Mouse (Mus musculus) spleen, adult 18-20 months (tissue): ENCODE data around the gene Zmiz1.

Experiments used
- DNase-seq, 2 experiments: peaks; one replicate each; pipeline ENCODE4 v3.0.0; 2022; ENCODE audit warnings: mixed read lengths in 2 of 2

Gene Zmiz1

GRCm38 (mm10) chr14:25493301-25494241 is 34.6 kb downstream of the Zmiz1 start:
- peak; percentile 62 to 65 for DNase-seq

GRCm38 (mm10) chr14:25494778-25495177 is 35.8 kb downstream of the Zmiz1 start:
- DNase-seq, result no peak

DNA sequence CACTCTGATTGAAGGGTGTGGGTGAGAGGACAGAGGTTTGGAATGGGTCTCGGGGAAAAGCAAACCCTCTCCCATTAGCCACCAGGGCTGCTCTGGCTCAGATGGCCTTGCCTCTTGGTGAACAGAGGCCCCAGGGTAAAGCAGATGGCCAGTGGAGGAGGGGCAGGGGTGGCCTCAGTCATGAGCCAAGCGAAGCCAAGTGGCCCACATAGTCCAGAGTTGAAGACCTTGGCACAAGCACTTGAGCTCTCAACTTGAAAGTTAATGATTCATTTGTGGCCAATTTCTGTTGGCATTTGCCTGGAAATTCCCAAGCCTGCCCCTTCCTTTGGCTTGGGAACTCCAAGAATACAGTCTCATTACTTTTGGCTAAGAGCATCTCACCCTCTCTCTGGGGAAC is 37.1 kb downstream of the Zmiz1 start:
- DNase-seq, result no peak

DNA sequence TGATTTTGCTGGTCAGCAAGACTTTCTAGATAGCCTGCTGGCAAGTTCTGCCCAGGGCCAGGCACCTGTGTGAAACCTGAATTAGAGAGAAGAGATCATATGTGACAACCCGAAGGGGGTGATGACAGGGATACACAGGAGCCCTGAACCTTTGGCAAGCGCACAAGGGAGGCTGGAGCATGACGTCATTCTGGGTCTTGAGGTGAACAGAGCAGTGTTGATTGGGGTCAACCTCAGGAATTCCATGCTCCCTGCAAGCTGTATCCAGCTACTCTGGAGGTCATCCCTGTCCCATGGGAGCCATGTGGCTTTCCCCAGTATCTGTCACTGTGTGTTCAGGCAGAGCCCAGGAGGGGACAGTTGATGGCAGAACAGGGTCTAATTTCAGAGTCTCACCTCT is 38.0 kb downstream of the Zmiz1 start:
- no peak for DNase-seq

DNA sequence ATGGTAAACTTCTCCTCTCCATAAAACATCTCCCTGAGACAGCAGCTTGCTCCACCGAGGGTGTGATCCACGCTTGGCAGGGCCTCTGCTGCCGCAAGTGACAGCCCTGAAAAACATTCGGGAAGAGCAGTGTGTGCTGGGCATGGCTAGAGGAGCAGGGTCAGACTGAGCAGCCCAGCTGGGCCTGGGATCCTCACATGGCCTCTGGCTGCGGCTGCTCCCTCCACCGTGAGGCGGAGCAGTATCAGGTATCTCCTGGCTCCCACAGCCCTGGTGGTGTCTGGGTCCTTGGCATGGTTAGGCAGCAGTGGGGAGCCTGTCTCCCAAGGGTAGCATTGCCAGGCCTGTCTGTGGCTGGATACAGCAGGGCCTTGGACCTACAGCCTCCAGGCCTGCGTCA is 38.6 kb downstream of the Zmiz1 start:
- DNase-seq, result no peak

DNA sequence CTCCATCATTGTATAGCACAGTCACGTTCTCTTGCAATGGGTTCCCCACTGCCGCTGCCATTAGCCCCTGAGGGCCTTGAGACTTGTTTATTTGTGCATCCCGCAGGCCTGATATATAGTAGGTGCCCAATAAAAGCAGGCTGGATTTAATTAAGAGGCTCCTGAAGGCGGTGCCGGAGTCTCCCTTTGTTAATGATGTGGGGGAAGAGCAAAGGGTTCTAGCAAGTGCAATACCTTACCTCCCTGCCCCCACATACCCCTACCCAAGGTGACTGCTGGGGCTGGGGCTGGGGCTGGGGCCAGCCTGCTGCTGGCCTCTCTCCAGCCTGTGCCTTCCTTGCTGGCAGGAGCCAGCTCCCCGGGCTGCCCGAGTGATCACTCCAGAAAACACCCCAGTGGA is 39.4 kb downstream of the Zmiz1 start:
- DNase-seq, result no peak

- DNase-seq, result peak; percentile 49 to 56
Observed at GRCm38 (mm10) chr14:25499526-25499925, 40.5 kb downstream of the Zmiz1 start.

GRCm38 (mm10) chr14:25500511-25501120 is 41.6 kb downstream of the Zmiz1 start:
- DNase-seq, result no peak

DNA sequence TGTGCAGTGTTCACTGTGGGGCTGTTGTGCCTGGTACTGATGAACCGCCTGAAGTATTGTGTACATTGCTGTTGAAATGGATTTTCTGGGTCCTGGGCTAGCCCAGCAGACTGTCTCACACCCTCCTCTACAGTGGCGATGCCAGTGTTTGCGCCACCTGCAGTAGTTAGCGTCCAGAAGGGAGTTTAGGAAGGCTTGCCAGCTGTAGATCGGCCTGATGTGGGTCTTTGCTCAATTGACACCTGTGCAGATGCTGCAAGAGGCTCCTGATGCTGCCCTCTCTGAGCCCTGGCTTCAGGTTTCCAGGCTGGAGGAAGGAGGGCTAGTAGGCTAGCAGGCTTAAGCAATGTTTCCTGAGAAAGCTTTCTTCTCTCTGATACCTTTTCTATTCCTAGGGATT is 42.5 kb downstream of the Zmiz1 start:
- no peak for DNase-seq

DNA sequence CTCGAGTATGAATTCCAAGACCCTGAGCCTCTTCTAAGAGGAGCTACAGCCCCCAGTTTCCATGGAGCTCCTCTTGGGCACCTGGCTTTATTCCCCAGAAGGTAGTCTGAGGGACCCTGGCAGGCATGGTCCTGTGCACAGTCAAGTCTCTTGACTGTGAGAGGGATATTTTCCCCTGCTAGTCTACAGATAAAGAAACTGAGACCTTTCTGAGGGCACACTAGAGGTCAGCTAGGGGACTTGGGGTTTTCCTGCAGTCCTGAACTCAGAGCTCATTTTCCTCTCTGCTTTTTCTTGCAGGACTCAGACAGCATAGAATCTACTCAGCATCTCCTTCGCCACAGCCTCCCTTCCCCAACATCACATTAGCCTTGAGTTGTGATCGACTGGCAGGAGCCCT is 43.4 kb downstream of the Zmiz1 start:
- no peak for DNase-seq

DNA sequence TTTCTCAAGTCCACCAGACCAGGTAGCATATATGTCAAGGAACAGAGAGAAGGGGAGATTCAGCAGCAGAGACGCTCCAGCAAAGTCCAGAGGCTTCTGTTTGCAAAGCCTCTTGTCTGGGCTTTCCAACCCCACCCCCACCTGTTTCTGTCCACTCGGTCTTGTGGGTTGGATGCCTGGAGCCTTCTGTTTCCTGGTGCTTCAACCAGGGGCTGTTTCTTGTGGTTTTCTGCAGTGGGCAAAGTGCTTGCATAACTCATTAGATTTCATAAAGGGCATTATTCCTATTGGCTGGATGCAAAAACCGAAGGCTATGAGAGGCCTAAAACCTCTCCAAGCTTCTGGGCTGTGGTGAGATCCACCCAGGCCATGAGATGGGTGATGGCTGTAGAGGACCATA is 45.3 kb downstream of the Zmiz1 start:
- DNase-seq, result no peak

- no peak for DNase-seq
Observed at GRCm38 (mm10) chr14:25505201-25505671, 46.3 kb downstream of the Zmiz1 start.

DNA sequence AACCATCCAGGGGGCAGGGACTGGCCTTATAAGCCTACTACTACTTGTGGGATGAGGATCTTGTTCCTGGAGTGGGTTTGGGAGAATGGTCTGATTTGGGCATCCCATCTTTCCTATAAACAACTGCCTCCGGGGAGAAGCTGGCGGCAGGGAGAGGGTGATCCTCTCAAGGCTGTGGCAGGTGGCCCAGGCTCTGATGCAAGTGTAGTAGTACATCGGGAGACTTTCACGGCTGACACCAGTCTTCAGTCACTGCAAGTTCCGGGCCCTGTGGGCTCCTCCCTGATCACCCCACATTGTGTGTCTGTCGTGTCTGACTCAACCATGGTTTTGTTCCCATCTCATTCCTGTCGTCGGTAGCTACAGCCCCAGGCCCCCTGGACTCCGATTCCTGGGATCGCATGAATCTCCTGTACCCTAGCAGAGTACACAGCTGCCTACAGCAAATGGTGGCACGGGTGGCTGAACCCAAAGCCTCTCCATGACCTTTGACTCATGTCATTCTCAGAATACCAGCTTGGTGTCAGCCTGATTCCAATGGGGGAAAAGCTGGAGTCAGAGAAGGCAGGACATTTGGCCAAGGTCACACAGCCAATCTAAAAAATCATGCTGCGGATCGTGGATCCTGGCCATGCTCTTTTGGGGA is 49.2 kb downstream of the Zmiz1 start:
- no peak for DNase-seq

DNA sequence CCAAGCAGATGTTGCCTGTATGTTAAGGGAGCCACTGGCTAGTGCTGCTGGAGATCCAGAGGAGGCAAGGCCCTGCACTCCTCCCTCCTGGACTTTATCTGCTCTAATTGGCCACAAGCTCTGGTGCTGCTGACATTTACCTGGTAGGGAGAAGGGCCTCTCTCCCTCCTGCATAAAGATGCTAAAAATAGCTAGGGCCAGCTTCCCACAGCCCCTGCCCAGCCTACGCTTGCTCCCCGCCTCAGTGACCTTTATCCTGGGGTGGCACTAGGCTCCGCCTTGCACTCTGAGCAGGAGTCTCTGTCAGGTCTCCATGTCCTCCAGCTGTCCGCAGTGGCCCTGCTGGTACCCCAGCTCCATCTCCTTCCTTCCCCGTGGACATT is 49.8 kb downstream of the Zmiz1 start:
- no peak for DNase-seq

DNA sequence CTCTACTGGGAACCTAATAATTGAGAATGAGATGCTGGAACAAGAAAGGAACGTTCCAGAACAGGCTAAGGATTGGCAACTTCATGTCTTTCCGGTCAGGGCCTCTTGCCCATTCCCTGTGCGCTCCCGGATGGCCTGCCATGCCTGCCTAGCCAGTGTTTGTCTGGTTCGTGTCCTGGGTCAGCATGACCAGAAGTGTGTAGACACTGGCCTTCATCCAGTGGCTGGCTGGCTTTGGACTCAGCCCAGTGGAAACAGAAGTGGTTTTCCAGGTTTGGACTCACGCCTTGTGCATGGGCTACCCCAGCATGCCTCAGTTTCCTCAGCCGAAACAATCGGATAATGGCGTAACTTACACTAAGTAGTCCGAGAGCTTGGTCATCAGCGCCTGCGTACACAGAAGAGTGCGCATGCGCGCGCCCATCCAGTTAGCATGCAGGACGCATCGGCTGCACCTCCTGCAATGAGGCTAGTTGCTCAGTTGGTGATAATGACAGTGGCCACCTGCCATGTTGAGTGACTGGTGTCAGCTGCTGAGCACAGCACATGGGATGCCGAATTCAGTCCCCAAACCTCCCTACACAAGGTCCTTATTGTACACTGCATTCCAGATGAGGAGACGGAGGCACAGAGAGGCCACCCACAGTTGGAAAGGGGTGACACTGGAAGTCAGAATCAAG is 50.6 kb downstream of the Zmiz1 start:
- DNase-seq, result no peak

DNA sequence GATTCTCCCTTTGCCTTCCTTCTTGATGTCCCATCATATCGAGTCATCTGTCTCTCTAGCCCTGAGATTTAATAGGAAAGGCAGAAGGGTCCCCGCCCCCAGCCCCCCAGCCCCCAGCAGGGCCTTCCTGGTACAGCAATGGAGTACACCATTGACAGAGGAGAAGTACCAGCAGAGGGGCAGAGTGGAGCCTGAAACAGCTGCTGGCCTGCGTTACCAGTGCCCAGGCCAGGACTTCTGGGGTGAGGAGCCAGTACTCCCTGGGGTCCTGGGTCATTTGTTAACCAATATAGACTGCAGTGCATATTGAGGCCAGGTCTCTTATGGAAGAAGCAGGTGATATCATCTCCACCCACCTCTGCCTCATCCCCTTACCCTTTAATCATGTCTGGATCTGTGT is 51.4 kb downstream of the Zmiz1 start:
- no peak for DNase-seq

DNA sequence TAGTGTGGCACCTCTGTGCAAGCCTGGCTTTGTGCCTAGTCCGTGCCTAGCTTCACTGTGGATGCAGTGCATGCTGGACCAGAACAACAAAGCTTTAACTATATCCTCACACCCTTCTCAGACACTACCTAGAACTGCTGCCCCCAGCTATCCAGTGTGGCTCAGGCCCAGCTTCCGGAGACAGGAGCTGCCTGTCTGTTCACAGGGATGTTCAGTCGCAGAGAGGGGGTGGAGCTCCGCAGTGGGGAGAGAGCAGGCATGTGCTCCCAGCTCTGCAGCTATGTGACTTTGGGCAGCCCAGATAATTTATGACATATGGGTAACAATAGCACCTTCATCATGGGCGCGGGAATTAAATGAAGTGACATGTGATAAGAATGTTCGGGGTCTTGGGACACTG is 52.0 kb downstream of the Zmiz1 start:
- DNase-seq, result no peak

DNA sequence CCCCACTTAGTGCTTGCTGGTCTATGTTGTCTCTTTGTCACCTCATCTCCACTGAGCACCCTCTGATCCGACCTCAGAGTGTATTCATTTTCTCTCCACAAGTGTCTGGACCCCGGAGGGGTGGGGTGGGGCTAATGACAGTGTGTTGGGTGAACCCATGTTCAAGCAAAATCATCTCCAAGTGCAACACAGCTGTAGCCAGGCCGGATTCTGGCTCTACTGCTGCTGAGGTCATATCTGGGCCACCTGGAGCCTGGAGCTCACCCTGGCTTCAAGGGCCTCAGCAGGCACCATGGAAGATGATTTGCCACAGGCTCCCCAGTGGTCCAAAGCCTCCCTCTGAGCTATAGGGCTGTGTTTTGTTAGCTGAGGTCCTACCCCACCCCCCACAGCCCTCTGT is 52.6 kb downstream of the Zmiz1 start:
- no peak for DNase-seq

- no peak for DNase-seq
Observed at GRCm38 (mm10) chr14:25511967-25512366, 53.0 kb downstream of the Zmiz1 start.

DNA sequence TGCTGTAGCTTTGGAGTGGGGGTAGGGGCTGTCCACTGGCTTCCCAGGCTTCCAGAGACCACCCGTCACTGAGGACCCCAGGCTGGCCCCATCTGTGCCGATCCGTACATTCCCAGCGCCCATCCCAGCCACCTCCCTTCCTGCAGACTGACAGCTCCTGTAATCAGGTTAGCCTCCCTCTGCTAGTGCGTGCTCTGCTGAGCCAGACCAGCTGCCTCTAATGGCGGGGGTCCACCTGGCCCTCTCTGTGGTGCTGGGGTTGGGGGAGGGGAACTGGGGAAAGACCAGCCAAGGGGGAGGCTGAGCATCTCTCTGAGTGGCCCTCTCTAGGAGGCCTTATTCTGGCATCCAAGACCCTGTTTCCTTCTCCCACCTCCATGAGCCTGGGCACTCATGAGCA is 53.8 kb downstream of the Zmiz1 start:
- no peak for DNase-seq

DNA sequence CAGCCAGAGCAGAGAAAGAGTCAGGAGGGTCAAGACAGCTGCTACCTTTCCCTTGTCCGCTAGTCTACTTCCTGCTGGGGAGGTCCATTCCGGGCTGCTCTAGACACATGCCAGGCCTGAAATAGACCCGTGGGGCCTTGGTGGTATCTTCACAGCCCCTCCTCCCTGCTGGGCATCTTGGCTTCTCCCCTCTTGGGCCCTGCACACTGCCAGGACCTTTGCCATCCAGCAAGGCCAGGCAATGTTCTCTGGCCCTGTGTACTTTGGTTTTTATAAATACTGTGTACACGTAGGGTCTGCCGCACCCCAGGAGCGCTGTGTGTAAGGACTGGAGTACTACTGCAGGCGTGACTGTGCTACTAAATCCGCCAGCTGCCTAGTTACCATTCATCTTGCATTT is 54.5 kb downstream of the Zmiz1 start:
- no peak for DNase-seq

GRCm38 (mm10) chr14:25514943-25515512 is 56.0 kb downstream of the Zmiz1 start:
- no peak for DNase-seq

DNA sequence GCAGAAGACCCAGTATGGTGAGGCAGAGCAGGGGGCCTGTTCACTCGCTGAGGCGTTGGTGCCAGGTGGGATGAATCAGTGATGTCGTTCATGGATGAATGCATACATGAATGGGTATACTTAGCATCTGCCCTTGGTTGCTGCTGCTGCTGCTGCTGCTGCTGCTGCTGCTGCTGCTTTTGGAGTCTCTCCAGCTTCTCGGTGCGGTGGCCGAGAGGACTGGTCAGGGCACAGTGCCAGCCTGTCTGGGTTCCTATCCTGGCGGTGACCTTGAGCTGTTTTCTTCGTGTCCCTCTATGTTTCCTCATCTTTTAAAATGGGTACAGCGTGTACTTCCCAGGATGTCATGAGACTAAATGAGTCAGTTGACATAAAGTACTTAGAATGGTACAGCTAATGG is 56.9 kb downstream of the Zmiz1 start:
- DNase-seq, result no peak
